Mouse (Mus musculus) forebrain, embryonic 15.5 days (tissue): Measurements from ENCODE around the gene Plagl2. TPM values are rescaled to one million over a fixed set of nuclear protein-coding genes. Genes with fewer than 3 reads are reported as not detected.

Source experiments
- polyA plus RNA-seq: library from polyadenylated mRNA; unstranded; fragments of >200 nt; fragmentation: Nextera tagmentation; extraction: Ambion mirVana; gene quantifications from 2 replicates; pipeline ENCODE4 v1.2.1, GENCODE M21; 2015

Plagl2 gene
- polyA plus RNA-seq, 1 experiment from 2014 or later = 6.8 TPM

Other genes starting within 250 kb of the Plagl2 start
- 188 and 189 TPM in 2 replicates for gene Pdrg1, start 226.0 kb downstream of the Plagl2 start, polyA plus RNA-seq
- gene Xkr7, start 209.6 kb downstream of the Plagl2 start, polyA plus RNA-seq = 1.9 and 2.0 TPM in 2 replicates
- 0.98 and 1.1 TPM in 2 replicates for gene Ccm2l, start 175.5 kb downstream of the Plagl2 start, polyA plus RNA-seq
- gene Hck, start 133.0 kb downstream of the Plagl2 start, polyA plus RNA-seq = 1.2 and 1.4 TPM in 2 replicates
- gene Tm9sf4, start 80.1 kb downstream of the Plagl2 start, polyA plus RNA-seq = 70.0 and 71.9 TPM in 2 replicates
- 29.4 and 33.1 TPM in 2 replicates for gene Tspyl3, start 16.0 kb downstream of the Plagl2 start, polyA plus RNA-seq
- gene Pofut1, start 107 bp upstream of the Plagl2 start, polyA plus RNA-seq = 5.7 and 6.6 TPM in 2 replicates
- 18.7 and 19.0 TPM in 2 replicates for gene Kif3b, start 50.0 kb upstream of the Plagl2 start, polyA plus RNA-seq
- gene Asxl1, start 104.4 kb upstream of the Plagl2 start, polyA plus RNA-seq = 13.1 and 17.1 TPM in 2 replicates